10 mouse cellular contexts compared by ENCODE assay signal in genomic region chr16:32507407-32507806, GRCm38 (mm10). TPM values are rescaled to one million over a fixed set of nuclear protein-coding genes. Genes with fewer than 3 reads are reported as not detected.
DNase-seq lines count a peak whose midpoint lies in the region; ATAC-seq and TF ChIP-seq lines count a peak whose summit lies in the region.
"Had no signal": no experiment of that assay in that cellular context is flagged by ENCODE, and none has a peak within 500 bp of the region (broad histone marks: within the 10 kb centered on the region; RNA-seq: fewer than 3 reads in every experiment).

No protein-coding gene starts in this region.

- no peaks in the 10 kb centered on the region for H3K36me3 ChIP-seq in kidney, postnatal 0 days (ENCODE audit: insufficient read depth, low read length)
- no peaks in the 10 kb centered on the region for H3K36me3 ChIP-seq in liver, embryonic 11.5 days (ENCODE audit: control insufficient read depth, insufficient read depth, low read length)
- H3K36me3 ChIP-seq: embryonic facial prominence, embryonic 15.5 days had no signal

- H3K9ac ChIP-seq in kidney, postnatal 0 days (ENCODE audit: low read depth, low read length) = no peak overlapping the region
- peak overlapping the region; percentile 65; the same call in 1 of the 2 replicates for H3K9ac ChIP-seq in liver, embryonic 11.5 days (ENCODE audit: low read depth, low read length)
- H3K9ac ChIP-seq: embryonic facial prominence, embryonic 15.5 days had no signal

- H3K9me3 ChIP-seq in kidney, postnatal 0 days (replicated peaks; ENCODE audit: low read length) = no peaks in the 10 kb centered on the region
- no peaks in the 10 kb centered on the region for H3K9me3 ChIP-seq in liver, embryonic 11.5 days (ENCODE audit: control insufficient read depth, low read length)
- H3K9me3 ChIP-seq: embryonic facial prominence, embryonic 15.5 days had no signal

- peak; percentile 79 for TF ChIP-seq CTCF in kidney, postnatal 0 days (IDR thresholded peaks at IDR 0.05; ENCODE audit: low read depth)

- WGBS in kidney, postnatal 0 days = 18% methylated on average over 9 of the region's 9 CpGs
- 13% methylated on average over 9 of the region's 9 CpGs for WGBS in liver, embryonic 11.5 days

- H3K27ac ChIP-seq in kidney, postnatal 0 days = no peak overlapping the region
- peak overlapping the region; percentile 97; the same call in 1 of the 2 replicates for H3K27ac ChIP-seq in liver, embryonic 11.5 days (ENCODE audit: low read depth, low read length)
- H3K27ac ChIP-seq: embryonic facial prominence, embryonic 15.5 days had no signal

- peak; percentile 12 for DNase-seq in kidney, postnatal 0 days (ENCODE audit: low spot score)
- DNase-seq in kidney, adult 11 months = no peak
- peak; percentile 44 for DNase-seq in MEL-GATA-1-ER (ENCODE audit: extremely low read depth, low read depth)
- peak; percentile 63 to 78 for DNase-seq in cerebellum, postnatal 25 days
- DNase-seq in heart, adult 9 months (ENCODE audit: low spot score in 2 of 2) = peak; percentile 15 to 21
- peak; percentile 77 for DNase-seq in liver, embryonic 11.5 days (ENCODE audit: low spot score)
- DNase-seq in retina, embryonic 14.5 days (ENCODE audit: low spot score) = peak; percentile 72
- DNase-seq in yolk sac, embryonic 10.5 days (ENCODE audit: low spot score) = peak; percentile 57

- H3K27me3 ChIP-seq in kidney, postnatal 0 days (ENCODE audit: insufficient read depth, low read length) = no peaks in the 10 kb centered on the region
- H3K27me3 ChIP-seq in liver, embryonic 11.5 days (replicated peaks; ENCODE audit: control insufficient read depth, insufficient read depth, low read length) = no peaks in the 10 kb centered on the region
- H3K27me3 ChIP-seq: embryonic facial prominence, embryonic 15.5 days had no signal

- no peaks in the 10 kb centered on the region for H3K4me1 ChIP-seq in kidney, postnatal 0 days (replicated peaks; ENCODE audit: insufficient read depth, low read length)
- H3K4me1 ChIP-seq in liver, embryonic 11.5 days (replicated peaks; ENCODE audit: control insufficient read depth, insufficient read depth, low read length) = peaks cover 52% of the 10 kb centered on the region

- ATAC-seq in kidney, postnatal 0 days (replicated peaks; ENCODE audit: low FRiP score, low read depth) = no peak
- ATAC-seq in liver, embryonic 11.5 days (replicated peaks; ENCODE audit: low FRiP score) = peak; percentile 17; the same call in 1 of the 2 replicates

- no peak overlapping the region for H3K4me2 ChIP-seq in kidney, postnatal 0 days (ENCODE audit: low read length)
- H3K4me2 ChIP-seq in liver, embryonic 11.5 days = peak overlapping the region; percentile 69
- H3K4me2 ChIP-seq: embryonic facial prominence, embryonic 15.5 days had no signal

- H3K4me3 ChIP-seq in kidney, postnatal 0 days (replicated peaks; ENCODE audit: low read depth, low read length) = no peak overlapping the region
- no peak overlapping the region for H3K4me3 ChIP-seq in liver, embryonic 11.5 days (ENCODE audit: low read depth, low read length)
- H3K4me3 ChIP-seq: embryonic facial prominence, embryonic 15.5 days had no signal

RNA-seq across cellular contexts. Expression of gene Zdhhc19, which starts 11.3 kb away (rescaled TPM):
- polyA plus RNA-seq in kidney, postnatal 0 days (2015; fragmentation: Nextera tagmentation; extraction: Ambion mirVana) = 0.11 TPM in 1 of 2 replicates, not detected in the other
- not detected in 2 replicates for polyA plus RNA-seq in liver, embryonic 11.5 days (2014; fragmentation: Nextera tagmentation; extraction: Ambion mirVana)
- polyA plus RNA-seq: embryonic facial prominence, embryonic 15.5 days; limb, embryonic 14.5 days had no signal

RNA-seq across cellular contexts. Expression of gene Slc51a, which starts 19.7 kb away (rescaled TPM):
- polyA plus RNA-seq in kidney, postnatal 0 days (2015; fragmentation: Nextera tagmentation; extraction: Ambion mirVana) = 4.3 TPM in 2 replicates
- 1.3 TPM in 2 replicates for polyA plus RNA-seq in liver, embryonic 11.5 days (2014; fragmentation: Nextera tagmentation; extraction: Ambion mirVana)
- polyA plus RNA-seq: embryonic facial prominence, embryonic 15.5 days had no signal
